Mouse (Mus musculus): Measurements from ENCODE around the gene Vwa2.

DNA sequence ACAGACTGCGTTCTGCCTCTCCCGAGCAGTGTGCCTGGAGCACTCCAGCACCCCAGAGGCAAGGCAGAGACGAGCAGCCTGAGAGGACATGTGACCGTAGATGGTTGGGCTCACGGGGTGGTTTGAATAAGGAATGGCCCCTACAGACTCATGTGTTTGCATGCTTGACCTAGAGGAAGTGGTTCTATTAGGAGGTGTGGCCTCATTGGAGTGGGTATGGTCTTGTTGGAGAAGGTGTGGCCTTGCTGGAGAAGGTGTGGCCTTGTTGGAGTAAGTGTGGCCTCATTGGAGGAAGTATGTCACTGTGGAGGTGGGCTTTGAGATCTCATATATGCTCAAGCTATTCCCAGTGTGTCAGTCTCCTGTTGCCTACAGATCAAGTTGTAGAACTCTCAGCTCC, 63.9 kb downstream of the Vwa2 start:
- TF ChIP-seq POLR2A (IDR thresholded peaks at IDR 0.05; ENCODE audit: insufficient read length, low read depth) (no peak), USF1 (IDR thresholded peaks at IDR 0.05; ENCODE audit: low read depth) (no peak), CEBPB (IDR thresholded peaks at IDR 0.05; ENCODE audit: insufficient read depth, poor library complexity, severe bottlenecking) (no peak), MYOD1 (IDR thresholded peaks at IDR 0.05; ENCODE audit: control insufficient read depth in 1 of 3, insufficient read length in 2 of 3, low read depth in 2 of 3) (no peak), E2F4 (IDR thresholded peaks at IDR 0.05; ENCODE audit: insufficient read depth) (no peak), TCF12 (IDR thresholded peaks at IDR 0.05; ENCODE audit: insufficient read depth, poor library complexity, severe bottlenecking) (no peak), POLR2AphosphoS2 (IDR thresholded peaks at IDR 0.05; ENCODE audit: insufficient read length, low read depth) (no peak)

Measured in myocyte (in vitro differentiated cells).